Mouse (Mus musculus) ES-E14 (cell line): ENCODE data around the gene Atg5.

Source experiments
- CHD2 ChIP-seq: IDR thresholded peaks from 2 replicates; pipeline ENCODE4 v1.6.1; 2014; ENCODE audit warnings: mild to moderate bottlenecking, low read depth, low read length, inconsistent platforms
- HCFC1 ChIP-seq: IDR thresholded peaks from 2 replicates; pipeline ENCODE4 v1.6.1; 2012; ENCODE audit warnings: low read length, inconsistent platforms, borderline replicate concordance; ENCODE audit not compliant: insufficient read depth

- no peak for TF ChIP-seq HCFC1
- no peak for TF ChIP-seq CHD2
Measured at GRCm38 (mm10) chr10:44266561-44266960, 1.6 kb upstream of the Atg5 start.
